Mouse (Mus musculus) liver, postnatal 0 days (tissue): ENCODE measurements around the gene Cdc42ep5. TPM values are rescaled to one million over a fixed set of nuclear protein-coding genes. Genes with fewer than 3 reads are reported as not detected.

ENCODE experiments used
- ATAC-seq: fragments of 200-750 bp; cut with Nextera tagmentation; 2 replicates; pipeline ENCODE4 v1.8.0; 2017; ENCODE audit warnings: mild to moderate bottlenecking, moderate library complexity
- DNase-seq: peaks from one replicate; pipeline ENCODE4 v3.0.0-alpha.2; 2016
- H3K27ac ChIP-seq: fragments of 300-500 bp; sonication (generic); 2 replicates; pipeline ENCODE4 v1.5.1; 2014; ENCODE audit warnings: antibody characterized with exemption, moderate library complexity, mild to moderate bottlenecking, low read depth
- H3K27me3 ChIP-seq: fragments of 300-500 bp; sonication (generic); 2 replicates; pipeline ENCODE4 v1.6.1; 2014; ENCODE audit warnings: low read length, control low read depth, mixed read lengths; ENCODE audit not compliant: insufficient read depth
- H3K36me3 ChIP-seq: fragments of 300-500 bp; sonication (generic); replicated peaks from 2 replicates; pipeline ENCODE4 v1.6.1; 2014; ENCODE audit warnings: mild to moderate bottlenecking, control low read depth, low read length, moderate library complexity, mixed read lengths; ENCODE audit not compliant: insufficient read depth
- H3K4me1 ChIP-seq: fragments of 300-500 bp; sonication (generic); 2 replicates; pipeline ENCODE4 v1.6.1; 2014; ENCODE audit warnings: antibody characterized with exemption, mild to moderate bottlenecking, control low read depth; ENCODE audit not compliant: insufficient read depth
- H3K4me2 ChIP-seq: fragments of 300-500 bp; sonication (generic); 2 replicates; pipeline ENCODE4 v1.6.1; 2014; ENCODE audit warnings: low read depth, mild to moderate bottlenecking, low read length, moderate library complexity, mixed read lengths
- H3K4me3 ChIP-seq: fragments of 300-500 bp; sonication (generic); 2 replicates; pipeline ENCODE4 v1.5.1; 2014; ENCODE audit warnings: low read depth, low read length
- H3K9ac ChIP-seq: fragments of 300-500 bp; sonication (generic); replicated peaks from 2 replicates; pipeline ENCODE4 v1.6.1; 2014; ENCODE audit warnings: mild to moderate bottlenecking, moderate library complexity
- H3K9me3 ChIP-seq: fragments of 300-500 bp; sonication (generic); 2 replicates; pipeline ENCODE4 v1.6.1; 2016; ENCODE audit warnings: mild to moderate bottlenecking, control low read depth, low read length, mixed read lengths
- CTCF ChIP-seq: sonication (generic); IDR thresholded peaks from 2 replicates; pipeline ENCODE4 v1.5.1; 2016; ENCODE audit warnings: antibody characterized with exemption, low read depth
- EP300 ChIP-seq: IDR thresholded peaks from 2 replicates; pipeline ENCODE4 v1.6.1; 2016; ENCODE audit warnings: antibody characterized with exemption, low read depth, mild to moderate bottlenecking
- WGBS: fragments of 180-500 bp; shearing (Covaris S2); extraction: QIAGEN DNeasy Blood & Tissue Kit; methylation state at CpG from one replicate; pipeline ENCODE4 v1.1.7; 2014; ENCODE audit not compliant: insufficient replicate concordance; 5-methylcytosine and 5-hydroxymethylcytosine counted together
- polyA plus RNA-seq: library from polyadenylated mRNA; unstranded; fragments of >200 nt; fragmentation: Nextera tagmentation; extraction: Ambion mirVana; gene quantifications from 2 replicates; pipeline ENCODE4 v1.2.1, GENCODE M21; 2015

Gene Cdc42ep5
- polyA plus RNA-seq, 1 experiment from 2014 or later = 8.2 TPM

- 33% methylated on average over 13 of the region's 13 CpGs for WGBS
- Histone ChIP-seq H3K9me3 (no peaks in the 10 kb centered on the region), H3K9ac (no peak overlapping the region), H3K4me3 (no peak overlapping the region), H3K4me1 (peaks cover 1% of the 10 kb centered on the region; the same call in 1 of the 2 replicates), H3K4me2 (no peak overlapping the region), H3K27me3 (no peaks in the 10 kb centered on the region), H3K36me3 (no peaks in the 10 kb centered on the region), H3K27ac (no peak overlapping the region)
- no peak for TF ChIP-seq EP300
- peak; percentile 94 for TF ChIP-seq CTCF
- DNase-seq = peak; percentile 88
- peak; percentile 85 for ATAC-seq
Measured at GRCm38 (mm10) chr7:4130686-4131452, 33.8 kb downstream of the Cdc42ep5 start.

GRCm38 (mm10) chr7:4128860-4129259, 35.8 kb downstream of the Cdc42ep5 start:
- H3K36me3 ChIP-seq = no peaks in the 10 kb centered on the region
- H3K9me3 ChIP-seq = no peaks in the 10 kb centered on the region
- H3K4me1 ChIP-seq = no peaks in the 10 kb centered on the region
- ATAC-seq = peak; percentile 28; the same call in 1 of the 2 replicates
- no peak overlapping the region for H3K4me3 ChIP-seq
- H3K9ac ChIP-seq = no peak overlapping the region
- 46% methylated on average over 6 of the region's 6 CpGs for WGBS
- H3K27ac ChIP-seq = no peak overlapping the region
- H3K27me3 ChIP-seq = no peaks in the 10 kb centered on the region
- no peak for DNase-seq
- TF ChIP-seq CTCF (no peak), EP300 (peak; percentile 31; the same call in 1 of the 2 replicates)
- no peak overlapping the region for H3K4me2 ChIP-seq

GRCm38 (mm10) chr7:4127894-4128293, 36.8 kb downstream of the Cdc42ep5 start:
- Histone ChIP-seq H3K9me3 (no peaks in the 10 kb centered on the region), H3K4me3 (no peak overlapping the region), H3K4me1 (no peaks in the 10 kb centered on the region), H3K4me2 (no peak overlapping the region), H3K36me3 (no peaks in the 10 kb centered on the region), H3K27me3 (no peaks in the 10 kb centered on the region), H3K27ac (no peak overlapping the region), H3K9ac (no peak overlapping the region)
- no peak for ATAC-seq
- no peak for DNase-seq
- WGBS = 80% methylated on average over 4 of the region's 4 CpGs
- TF ChIP-seq CTCF (no peak), EP300 (no peak)

GRCm38 (mm10) chr7:4126992-4127785, 37.5 kb downstream of the Cdc42ep5 start:
- H3K27ac ChIP-seq = no peak overlapping the region
- no peak overlapping the region for H3K4me3 ChIP-seq
- no peaks in the 10 kb centered on the region for H3K36me3 ChIP-seq
- H3K27me3 ChIP-seq = no peaks in the 10 kb centered on the region
- H3K9me3 ChIP-seq = no peaks in the 10 kb centered on the region
- ATAC-seq = no peak
- no peak for DNase-seq
- TF ChIP-seq EP300 = no peak
- no peak for TF ChIP-seq CTCF
- no peaks in the 10 kb centered on the region for H3K4me1 ChIP-seq
- 84% methylated on average over 11 of the region's 11 CpGs for WGBS
- H3K4me2 ChIP-seq = no peak overlapping the region
- no peak overlapping the region for H3K9ac ChIP-seq

- H3K4me3 ChIP-seq = no peak overlapping the region
- H3K27ac ChIP-seq = no peak overlapping the region
- H3K9me3 ChIP-seq = no peaks in the 10 kb centered on the region
- H3K4me1 ChIP-seq = no peaks in the 10 kb centered on the region
- DNase-seq (no peak), ATAC-seq (no peak)
- no peak overlapping the region for H3K4me2 ChIP-seq
- 26% methylated on average over 9 of the region's 9 CpGs for WGBS
- peaks cover 6% of the 10 kb centered on the region for H3K27me3 ChIP-seq
- TF ChIP-seq EP300 (no peak), CTCF (peak; percentile 15; the same call in 1 of the 2 replicates)
- H3K9ac ChIP-seq = no peak overlapping the region
- H3K36me3 ChIP-seq = no peaks in the 10 kb centered on the region
Measured at GRCm38 (mm10) chr7:4125306-4125705, 39.4 kb downstream of the Cdc42ep5 start.

GRCm38 (mm10) chr7:4124856-4125255, 39.8 kb downstream of the Cdc42ep5 start:
- no peak for DNase-seq
- no peak overlapping the region for H3K4me3 ChIP-seq
- no peaks in the 10 kb centered on the region for H3K4me1 ChIP-seq
- H3K27ac ChIP-seq = no peak overlapping the region
- H3K4me2 ChIP-seq = no peak overlapping the region
- H3K36me3 ChIP-seq = no peaks in the 10 kb centered on the region
- TF ChIP-seq EP300 (no peak), CTCF (no peak)
- H3K9me3 ChIP-seq = no peaks in the 10 kb centered on the region
- peaks cover 10% of the 10 kb centered on the region for H3K27me3 ChIP-seq
- H3K9ac ChIP-seq = no peak overlapping the region
- no peak for ATAC-seq
- 35% methylated on average over 5 of the region's 5 CpGs for WGBS
